Mouse (Mus musculus) v-Abl transformed pro-B cells (cell line): ENCODE results near the gene Cdk18.

Experiments used
- in situ Hi-C, 2 experiments: fragments of 400-800 bp; cut with MboI; formaldehyde crosslinking; loops; one replicate each; pipeline ENCODE4 v1.15.1; 2025; ENCODE audit not compliant: unreplicated experiment in 2 of 2

The Cdk18 gene

DNA sequence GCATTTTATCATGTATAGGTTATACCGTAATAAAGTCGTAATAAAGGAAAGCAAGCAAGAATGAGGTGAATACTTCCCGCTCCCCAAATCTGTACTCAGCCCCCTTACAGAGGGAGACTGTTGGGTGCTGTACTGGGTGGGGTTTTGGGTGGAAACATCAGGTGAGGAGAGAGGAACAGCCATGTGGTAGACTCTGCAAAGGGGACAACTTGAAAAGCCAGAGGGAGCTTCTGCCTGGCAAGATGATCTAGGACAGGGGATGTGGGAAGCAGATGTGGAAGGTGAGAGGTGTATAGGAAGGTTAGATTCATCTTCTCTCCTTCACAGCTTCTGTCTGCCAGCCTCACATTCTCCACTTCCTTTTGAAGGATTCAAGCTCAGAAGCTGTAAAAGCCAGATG is 68.8 kb downstream of the Cdk18 start:
- in situ Hi-C loops, result no loop called here

DNA sequence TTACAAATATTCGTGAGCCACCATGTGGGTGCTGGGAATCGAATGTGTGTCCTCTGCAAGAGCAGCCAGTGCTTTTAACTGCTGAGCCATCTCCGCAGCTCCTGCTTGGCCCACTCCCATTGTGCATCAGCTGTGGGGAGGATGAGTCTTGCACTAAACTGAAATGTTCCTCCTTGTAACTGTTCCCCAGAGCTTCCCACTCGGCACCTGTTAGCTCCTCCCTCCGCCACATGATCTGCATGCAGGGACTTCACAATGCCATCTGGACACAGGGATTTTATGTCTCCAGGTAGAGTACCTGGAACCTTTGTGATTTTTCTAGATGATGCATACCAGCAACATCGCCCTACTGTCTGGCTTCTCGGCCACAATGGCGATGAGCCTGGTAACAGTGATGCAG is 70.0 kb downstream of the Cdk18 start:
- in situ Hi-C loops, result loop anchor here in 1 of 2 experiments (5.0 kb wide), 1 partner anchor 38 kb away; no protein-coding TSS in a partner anchor

DNA sequence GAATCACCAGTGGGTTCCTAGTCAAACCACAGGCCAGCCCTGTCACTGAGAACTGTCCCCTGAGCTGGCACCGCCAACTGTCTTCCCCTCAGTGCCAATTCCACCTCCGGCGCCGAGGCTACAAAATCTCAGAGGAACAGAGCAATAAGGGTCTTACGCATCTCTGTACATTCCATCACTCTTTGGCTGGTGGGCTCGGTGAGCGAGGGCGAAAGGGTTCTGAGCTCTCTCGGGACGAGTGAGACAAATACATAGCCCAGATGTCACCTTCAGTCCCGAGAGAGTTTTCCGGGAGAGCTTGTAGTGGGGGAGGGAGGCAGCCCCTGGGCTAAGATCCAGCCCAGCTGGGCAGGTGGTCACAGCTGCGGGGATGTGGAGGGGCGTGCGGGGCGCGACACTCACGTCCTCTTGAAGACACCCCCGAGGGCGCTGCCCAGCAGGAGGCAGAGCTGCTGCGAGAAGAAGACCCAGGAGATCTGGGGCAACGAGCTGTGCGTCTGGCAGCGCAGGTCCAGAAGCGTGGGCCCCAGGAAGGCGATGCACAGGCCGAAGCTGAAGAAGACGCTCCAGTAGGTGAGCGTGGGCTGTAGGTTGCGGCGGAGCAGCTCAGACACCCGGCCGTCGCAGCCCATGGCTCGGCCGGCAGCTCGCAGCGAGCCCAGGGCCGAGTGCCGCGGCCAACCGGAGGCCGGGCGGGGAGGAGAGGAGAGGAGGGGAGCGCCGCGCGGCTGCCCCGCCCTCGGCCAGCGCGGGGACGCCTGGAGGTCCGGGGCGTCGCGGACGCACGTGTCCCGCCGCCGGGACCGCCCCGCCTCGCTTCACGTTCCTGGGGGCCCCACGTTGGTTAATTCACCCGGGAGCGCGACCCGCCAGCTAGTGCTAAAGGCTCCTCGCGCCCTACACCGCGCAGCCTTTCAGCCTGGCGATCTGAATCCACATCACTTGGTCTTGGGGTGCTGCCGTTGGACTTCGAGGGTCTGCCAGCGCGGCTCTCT is 71.9 kb downstream of the Cdk18 start, which contains the start of gene Mfsd4a:
Gene Mfsd4a, minus strand, starts transcription at position 802 of the 995 bp plus-strand sequence.
- in situ Hi-C loops, result loop anchor here in 1 of 2 experiments (5.0 kb wide), 1 partner anchor 40 kb away; no protein-coding TSS in a partner anchor

GRCm38 (mm10) chr1:132065475-132066172 is 73.9 kb downstream of the Cdk18 start:
- in situ Hi-C loops, result loop anchor here in 1 of 2 experiments (5.0 kb wide), 1 partner anchor 42 kb away; no protein-coding TSS in a partner anchor

GRCm38 (mm10) chr1:132065001-132065400 is 74.5 kb downstream of the Cdk18 start:
- in situ Hi-C loops, result loop anchor here in 1 of 2 experiments (5.0 kb wide), 1 partner anchor 42 kb away; no protein-coding TSS in a partner anchor

DNA sequence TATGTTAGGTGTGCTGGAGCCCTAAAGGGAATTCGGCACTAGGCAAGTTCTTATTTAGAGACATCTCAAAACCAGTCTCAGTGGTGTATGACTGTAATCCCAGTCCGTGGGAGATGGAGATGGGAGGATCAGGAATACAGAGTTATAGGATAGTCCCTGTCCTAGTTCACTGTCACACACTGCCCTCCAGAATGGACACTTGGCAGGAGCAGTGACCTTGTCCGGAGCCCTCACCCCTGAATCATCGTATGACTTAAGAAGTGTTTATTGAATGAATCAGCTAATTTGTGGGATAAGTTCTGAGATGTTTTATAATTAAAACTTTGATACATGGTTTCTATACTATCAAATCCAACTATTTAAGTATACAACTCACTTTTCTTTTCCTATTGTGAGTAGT is 76.4 kb downstream of the Cdk18 start:
- in situ Hi-C loops, result loop anchor here in 1 of 2 experiments (5.0 kb wide), 1 partner anchor 44 kb away; no protein-coding TSS in a partner anchor
